Mouse (Mus musculus): Measurements from ENCODE around the gene Cd164. TPM values are rescaled to one million over a fixed set of nuclear protein-coding genes. Genes with fewer than 3 reads are reported as not detected.

Gene Cd164
- polyA plus RNA-seq, 1 experiment from 2014 or later: 154 TPM

- Histone ChIP-seq H3K4me1 (peaks cover 15% of the 10 kb centered on the region), H3K36me3 (no peaks in the 10 kb centered on the region), H3K9ac (no peak overlapping the region), H3K4me2 (no peak overlapping the region), H3K27ac (no peak overlapping the region), H3K27me3 (no peaks in the 10 kb centered on the region), H3K4me3 (no peak overlapping the region), H3K9me3 (no peaks in the 10 kb centered on the region)
- no peak for ATAC-seq (ENCODE audit: insufficient number of reproducible peaks, insufficient read depth, low FRiP score, low TSS enrichment, low read depth)
- 72% methylated on average over 7 of the region's 7 CpGs for WGBS
Observed at GRCm38 (mm10) chr10:41576328-41576833, 57.2 kb downstream of the Cd164 start.

GRCm38 (mm10) chr10:41578541-41578940 lies 59.3 kb downstream of the Cd164 start:
- WGBS: 74% methylated on average over 1 of the region's 1 CpGs
- H3K9me3 ChIP-seq: no peaks in the 10 kb centered on the region
- no peak overlapping the region for H3K9ac ChIP-seq
- no peak for ATAC-seq (ENCODE audit: insufficient number of reproducible peaks, insufficient read depth, low FRiP score, low TSS enrichment, low read depth)
- H3K27ac ChIP-seq: no peak overlapping the region
- no peak overlapping the region for H3K4me2 ChIP-seq
- H3K27me3 ChIP-seq: no peaks in the 10 kb centered on the region
- H3K36me3 ChIP-seq: no peaks in the 10 kb centered on the region
- no peak overlapping the region for H3K4me3 ChIP-seq
- H3K4me1 ChIP-seq: peaks cover 13% of the 10 kb centered on the region

- Histone ChIP-seq H3K4me1 (peaks cover 19% of the 10 kb centered on the region), H3K4me2 (no peak overlapping the region), H3K27ac (no peak overlapping the region), H3K9me3 (no peaks in the 10 kb centered on the region), H3K36me3 (no peaks in the 10 kb centered on the region), H3K9ac (no peak overlapping the region), H3K27me3 (no peaks in the 10 kb centered on the region), H3K4me3 (no peak overlapping the region)
- 80% methylated on average over 4 of the region's 4 CpGs for WGBS
- ATAC-seq (ENCODE audit: insufficient number of reproducible peaks, insufficient read depth, low FRiP score, low TSS enrichment, low read depth): no peak
Observed at GRCm38 (mm10) chr10:41580441-41580840, 61.2 kb downstream of the Cd164 start.

Other genes with a start within 250 kb of the Cd164 start
- 13.2 and 13.4 TPM in 2 replicates for gene Fig4, start 216.2 kb upstream of the Cd164 start, polyA plus RNA-seq (2015; fragmentation: Nextera tagmentation; extraction: Ambion mirVana)
- gene Ak9, start 215.4 kb upstream of the Cd164 start, polyA plus RNA-seq (2015; fragmentation: Nextera tagmentation; extraction: Ambion mirVana): 0.04 TPM in 2 replicates
- gene Zbtb24, start 69.0 kb upstream of the Cd164 start, polyA plus RNA-seq (2015; fragmentation: Nextera tagmentation; extraction: Ambion mirVana): 22.5 and 23.5 TPM in 2 replicates
- gene Mical1, start 43.1 kb upstream of the Cd164 start, polyA plus RNA-seq (2015; fragmentation: Nextera tagmentation; extraction: Ambion mirVana): 46.8 and 51.2 TPM in 2 replicates
- gene Smpd2, start 29.0 kb upstream of the Cd164 start, polyA plus RNA-seq (2015; fragmentation: Nextera tagmentation; extraction: Ambion mirVana): 54.7 and 60.6 TPM in 2 replicates
- gene Ppil6, start 29.0 kb upstream of the Cd164 start, polyA plus RNA-seq (2015; fragmentation: Nextera tagmentation; extraction: Ambion mirVana): 0.50 and 0.63 TPM in 2 replicates
- gene Ccdc162, start 197.2 kb downstream of the Cd164 start, polyA plus RNA-seq (2015; fragmentation: Nextera tagmentation; extraction: Ambion mirVana): 1.5 and 1.7 TPM in 2 replicates